Comparison of ENCODE assay signal across 14 mouse cellular contexts in the genomic region with DNA sequence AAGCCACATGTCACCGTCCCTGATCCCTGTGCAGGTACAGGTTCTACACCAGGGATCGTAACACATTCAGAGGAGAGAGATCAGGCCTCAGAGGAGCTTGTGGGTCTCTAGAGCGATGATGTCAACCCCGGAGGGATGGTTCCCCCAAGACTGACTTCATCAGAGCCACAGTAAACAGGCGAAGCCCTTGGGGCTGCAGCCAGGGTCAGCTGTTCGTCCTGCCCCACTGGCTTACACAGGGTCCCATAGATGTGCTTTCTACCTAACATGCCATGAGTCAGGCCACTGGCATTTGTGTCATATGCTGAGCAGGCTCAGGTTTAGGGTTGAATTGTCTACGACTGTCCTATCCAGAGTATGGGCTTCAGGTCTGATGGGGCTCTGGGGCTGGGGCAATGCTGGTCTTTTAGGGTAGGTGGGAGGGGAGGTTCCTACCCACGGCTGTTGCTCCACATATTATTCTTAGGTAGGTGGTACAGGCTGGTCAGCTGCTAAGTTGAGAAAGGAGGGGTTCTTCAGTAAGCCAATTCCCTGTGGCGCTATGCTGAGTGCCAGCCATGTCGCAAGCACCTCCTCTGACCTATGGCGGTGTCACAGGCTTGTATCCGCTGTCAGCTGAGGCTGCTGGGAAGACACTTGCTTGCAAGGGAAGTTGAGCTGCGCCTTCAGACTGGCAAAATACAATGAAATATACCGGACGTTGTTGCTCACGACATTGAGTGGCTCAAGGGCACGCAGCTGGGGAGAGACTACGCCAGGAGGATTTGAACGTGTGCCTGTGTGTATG.
A peak's percentile ranks its signal among the peaks of the same experiment; 100 is the strongest.
DNase-seq lines count a peak whose midpoint lies in the region; ATAC-seq and TF ChIP-seq lines count a peak whose summit lies in the region.
"Had no signal": no experiment of that assay in that cellular context is flagged by ENCODE, and none has a peak within 500 bp of the region (broad histone marks: within the 10 kb centered on the region; RNA-seq: fewer than 3 reads in every experiment).

No protein-coding gene starts in this region.

- H3K9ac ChIP-seq in kidney, embryonic 16.5 days (replicated peaks; ENCODE audit: low read length): no peak overlapping the region
- no peak overlapping the region for H3K9ac ChIP-seq in forebrain, embryonic 15.5 days (replicated peaks)
- H3K9ac ChIP-seq in midbrain, embryonic 16.5 days (ENCODE audit: low read depth, low read length): no peak overlapping the region
- H3K9ac ChIP-seq: embryonic facial prominence, embryonic 15.5 days; liver, embryonic 14.5 days had no signal

- 80% methylated on average over 19 of the region's 19 CpGs for WGBS in kidney, embryonic 16.5 days
- 89% methylated on average over 19 of the region's 19 CpGs for WGBS in forebrain, embryonic 15.5 days
- 89% methylated on average over 19 of the region's 19 CpGs for WGBS in midbrain, embryonic 16.5 days

- no peak overlapping the region for H3K4me3 ChIP-seq in kidney, embryonic 16.5 days (ENCODE audit: low read length)
- H3K4me3 ChIP-seq in bone marrow macrophage, adult 2 months (ENCODE audit: insufficient read depth, low read length): no peak overlapping the region
- no peak overlapping the region for H3K4me3 ChIP-seq in forebrain, embryonic 15.5 days
- H3K4me3 ChIP-seq in midbrain, embryonic 16.5 days (ENCODE audit: low read depth, low read length): no peak overlapping the region
- H3K4me3 ChIP-seq: embryonic facial prominence, embryonic 15.5 days had no signal

- H3K27me3 ChIP-seq in kidney, embryonic 16.5 days (ENCODE audit: insufficient read depth, low read length): no peaks in the 10 kb centered on the region
- no peaks in the 10 kb centered on the region for H3K27me3 ChIP-seq in forebrain, embryonic 15.5 days
- H3K27me3 ChIP-seq in midbrain, embryonic 16.5 days (ENCODE audit: control insufficient read depth, insufficient read depth, low read depth, low read length): no peaks in the 10 kb centered on the region
- H3K27me3 ChIP-seq: CH12.LX; embryonic facial prominence, embryonic 15.5 days had no signal

- no peaks in the 10 kb centered on the region for H3K9me3 ChIP-seq in kidney, embryonic 16.5 days (ENCODE audit: low read length)
- no peaks in the 10 kb centered on the region for H3K9me3 ChIP-seq in forebrain, embryonic 15.5 days
- no peaks in the 10 kb centered on the region for H3K9me3 ChIP-seq in midbrain, embryonic 16.5 days (replicated peaks; ENCODE audit: control insufficient read depth, low read length, poor library complexity, severe bottlenecking)
- H3K9me3 ChIP-seq: embryonic facial prominence, embryonic 15.5 days had no signal

- DNase-seq in kidney, postnatal 10 days: peak; percentile 60
- DNase-seq in adipocyte (ENCODE audit: low spot score): peak; percentile 46
- DNase-seq in lung, postnatal 36 days: peak; percentile 75
- no peak for DNase-seq in cerebellum, postnatal 4 days (ENCODE audit: low spot score in 2 of 2)
- DNase-seq: cerebellum, postnatal 14 days; gastrocnemius, postnatal 14 days had no signal

- no peak overlapping the region for H3K4me2 ChIP-seq in kidney, embryonic 16.5 days (replicated peaks; ENCODE audit: low read depth, low read length)
- H3K4me2 ChIP-seq in forebrain, embryonic 15.5 days (replicated peaks): no peak overlapping the region
- no peak overlapping the region for H3K4me2 ChIP-seq in midbrain, embryonic 16.5 days (ENCODE audit: low read length)
- H3K4me2 ChIP-seq: embryonic facial prominence, embryonic 15.5 days had no signal

- ATAC-seq in kidney, embryonic 16.5 days (ENCODE audit: low FRiP score, low TSS enrichment): no peak
- no peak for ATAC-seq in forebrain, embryonic 15.5 days (replicated peaks)
- no peak for ATAC-seq in midbrain, embryonic 16.5 days
- ATAC-seq: forebrain, embryonic 16.5 days had no signal

- no peak for TF ChIP-seq POLR2A in bone marrow macrophage, adult 2 months (IDR thresholded peaks at IDR 0.05; ENCODE audit: borderline replicate concordance, low read depth, low read length)

- peaks cover 83% of the 10 kb centered on the region for H3K4me1 ChIP-seq in kidney, embryonic 16.5 days (ENCODE audit: insufficient read depth, low read length)
- peaks cover 66% of the 10 kb centered on the region for H3K4me1 ChIP-seq in bone marrow macrophage, adult 2 months (ENCODE audit: control insufficient read depth, insufficient read depth, low read length)
- H3K4me1 ChIP-seq in forebrain, embryonic 15.5 days: peaks cover 39% of the 10 kb centered on the region
- H3K4me1 ChIP-seq in midbrain, embryonic 16.5 days (ENCODE audit: control insufficient read depth, insufficient read depth, low read length): peaks cover 29% of the 10 kb centered on the region

- H3K36me3 ChIP-seq in kidney, embryonic 16.5 days (ENCODE audit: insufficient read depth, low read length): no peaks in the 10 kb centered on the region
- H3K36me3 ChIP-seq in forebrain, embryonic 15.5 days: no peaks in the 10 kb centered on the region
- no peaks in the 10 kb centered on the region for H3K36me3 ChIP-seq in midbrain, embryonic 16.5 days (ENCODE audit: control insufficient read depth, insufficient read depth, low read length)
- H3K36me3 ChIP-seq: embryonic facial prominence, embryonic 15.5 days had no signal

- H3K27ac ChIP-seq in kidney, embryonic 16.5 days (ENCODE audit: low read length): no peak overlapping the region
- peak overlapping the region; percentile 59 for H3K27ac ChIP-seq in bone marrow macrophage, adult 2 months (ENCODE audit: insufficient read depth, low read depth, low read length)
- H3K27ac ChIP-seq in forebrain, embryonic 15.5 days (replicated peaks): no peak overlapping the region
- no peak overlapping the region for H3K27ac ChIP-seq in midbrain, embryonic 16.5 days (ENCODE audit: low read length)
- H3K27ac ChIP-seq: embryonic facial prominence, embryonic 15.5 days; liver, embryonic 14.5 days had no signal

- TF ChIP-seq CTCF in bone marrow macrophage, adult 2 months (IDR thresholded peaks at IDR 0.05; ENCODE audit: low read depth, low read length): no peak

Comparison
In these comparisons a context has a peak if more than half of its experiments do, and no peak if none do; other contexts are left out.
1. DNase-seq: peak in kidney, postnatal 10 days (single experiment), adipocyte (single experiment) and lung, postnatal 36 days (single experiment); none in cerebellum, postnatal 4 days (0 of 2).